In genomic region chr6:134161040-134161439, GRCm38 (mm10) we compare ENCODE assay signal across 22 mouse cellular contexts.
DNase-seq lines count a peak whose midpoint lies in the region; ATAC-seq and TF ChIP-seq lines count a peak whose summit lies in the region.
"Had no signal": no experiment of that assay in that cellular context is flagged by ENCODE, and none has a peak within 500 bp of the region (broad histone marks: within the 10 kb centered on the region; RNA-seq: fewer than 3 reads in every experiment).

No protein-coding gene starts in this region.

- no peak overlapping the region for H3K4me2 ChIP-seq in limb, embryonic 11.5 days (ENCODE audit: low read depth, severe bottlenecking)
- H3K4me2 ChIP-seq in intestine, embryonic 16.5 days (ENCODE audit: low read depth, low read length): no peak overlapping the region
- peak overlapping the region; percentile 10; the same call in 1 of the 2 replicates for H3K4me2 ChIP-seq in limb, embryonic 15.5 days
- no peak overlapping the region for H3K4me2 ChIP-seq in stomach, embryonic 16.5 days (ENCODE audit: low read depth, low read length)
- H3K4me2 ChIP-seq: liver, embryonic 13.5 days; midbrain, embryonic 12.5 days; neural tube, embryonic 12.5 days had no signal

- H3K9ac ChIP-seq in limb, embryonic 11.5 days (ENCODE audit: low read length): no peak overlapping the region
- H3K9ac ChIP-seq in intestine, embryonic 16.5 days (ENCODE audit: low read depth, low read length): no peak overlapping the region
- no peak overlapping the region for H3K9ac ChIP-seq in limb, embryonic 15.5 days
- H3K9ac ChIP-seq in stomach, embryonic 16.5 days (ENCODE audit: low read length): no peak overlapping the region
- H3K9ac ChIP-seq: liver, embryonic 13.5 days; midbrain, embryonic 12.5 days; neural tube, embryonic 12.5 days had no signal

- no peak overlapping the region for H3K27ac ChIP-seq in limb, embryonic 11.5 days (replicated peaks; ENCODE audit: low read depth, low read length)
- H3K27ac ChIP-seq in limb, embryonic 10.5 days: no peak overlapping the region
- H3K27ac ChIP-seq in intestine, embryonic 16.5 days (ENCODE audit: low read length): no peak overlapping the region
- 0 out of 2 replicates have a peak overlapping the region, but pooled peaks have one; percentile 27 for H3K27ac ChIP-seq in limb, embryonic 15.5 days
- H3K27ac ChIP-seq in stomach, embryonic 16.5 days (ENCODE audit: low read length): no peak overlapping the region
- no peak overlapping the region for H3K27ac ChIP-seq in thymus, adult 2 months (ENCODE audit: control insufficient read depth, insufficient read depth, low read length)
- H3K27ac ChIP-seq: liver, embryonic 13.5 days; midbrain, embryonic 12.5 days; neural tube, embryonic 12.5 days had no signal

- no peaks in the 10 kb centered on the region for H3K9me3 ChIP-seq in limb, embryonic 11.5 days (ENCODE audit: control insufficient read depth, low read length)
- no peaks in the 10 kb centered on the region for H3K9me3 ChIP-seq in limb, embryonic 10.5 days (replicated peaks)
- no peaks in the 10 kb centered on the region for H3K9me3 ChIP-seq in intestine, embryonic 16.5 days (ENCODE audit: control insufficient read depth, low read length)
- no peaks in the 10 kb centered on the region for H3K9me3 ChIP-seq in limb, embryonic 15.5 days
- no peaks in the 10 kb centered on the region for H3K9me3 ChIP-seq in stomach, embryonic 16.5 days (replicated peaks; ENCODE audit: control insufficient read depth, low read length)
- H3K9me3 ChIP-seq: liver, embryonic 13.5 days; midbrain, embryonic 12.5 days; neural tube, embryonic 12.5 days had no signal

- no peaks in the 10 kb centered on the region for H3K27me3 ChIP-seq in limb, embryonic 11.5 days (ENCODE audit: control insufficient read depth, insufficient read depth, low read length)
- no peaks in the 10 kb centered on the region for H3K27me3 ChIP-seq in limb, embryonic 10.5 days (ENCODE audit: low read depth, poor library complexity, severe bottlenecking)
- no peaks in the 10 kb centered on the region for H3K27me3 ChIP-seq in intestine, embryonic 16.5 days (replicated peaks; ENCODE audit: control insufficient read depth, insufficient read depth, low read length)
- no peaks in the 10 kb centered on the region for H3K27me3 ChIP-seq in limb, embryonic 15.5 days
- no peaks in the 10 kb centered on the region for H3K27me3 ChIP-seq in stomach, embryonic 16.5 days (ENCODE audit: control insufficient read depth, insufficient read depth, low read length)
- H3K27me3 ChIP-seq in thymus, adult 2 months (ENCODE audit: control insufficient read depth, insufficient read depth, low read length): no peaks in the 10 kb centered on the region
- H3K27me3 ChIP-seq: liver, embryonic 13.5 days; midbrain, embryonic 12.5 days; neural tube, embryonic 12.5 days had no signal

- peak; percentile 61; the same call in 1 of the 2 replicates for ATAC-seq in limb, embryonic 11.5 days (ENCODE audit: insufficient number of reproducible peaks, low FRiP score, low TSS enrichment, low read depth)
- ATAC-seq in intestine, embryonic 16.5 days: peak; percentile 68
- peak; percentile 45; the same call in 1 of the 2 replicates for ATAC-seq in limb, embryonic 15.5 days (ENCODE audit: insufficient number of reproducible peaks, low FRiP score, low TSS enrichment, low read depth)
- ATAC-seq in stomach, embryonic 16.5 days (ENCODE audit: insufficient read depth, low FRiP score): peak; percentile 56; the same call in 1 of the 2 replicates
- ATAC-seq: hindbrain, embryonic 16.5 days had no signal

- no peak for TF ChIP-seq CTCF in thymus, adult 2 months (IDR thresholded peaks at IDR 0.05; ENCODE audit: borderline replicate concordance, control insufficient read depth, extremely low read depth, insufficient read depth, low read length, poor library complexity)

- H3K4me3 ChIP-seq in limb, embryonic 11.5 days (ENCODE audit: low read depth, low read length): no peak overlapping the region
- no peak overlapping the region for H3K4me3 ChIP-seq in limb, embryonic 10.5 days
- H3K4me3 ChIP-seq in intestine, embryonic 16.5 days (ENCODE audit: low read length): no peak overlapping the region
- no peak overlapping the region for H3K4me3 ChIP-seq in limb, embryonic 15.5 days
- no peak overlapping the region for H3K4me3 ChIP-seq in stomach, embryonic 16.5 days (replicated peaks; ENCODE audit: low read length)
- H3K4me3 ChIP-seq in thymus, adult 2 months (ENCODE audit: control insufficient read depth, insufficient read depth, low read length): no peak overlapping the region
- H3K4me3 ChIP-seq: gastrocnemius, adult 2 months; liver, embryonic 13.5 days; midbrain, embryonic 12.5 days; neural tube, embryonic 12.5 days had no signal

- no peak for DNase-seq in limb, embryonic 11.5 days (ENCODE audit: low spot score)
- no peak for DNase-seq in limb, embryonic 10.5 days (ENCODE audit: low spot score)
- DNase-seq in thymus, postnatal 0 days (ENCODE audit: low spot score): no peak
- no peak for DNase-seq in thymus, adult 2 months
- DNase-seq: adrenal gland, postnatal 36 days; B cell, adult 2 months; cerebellum, adult 2 months; cerebellum, postnatal 36 days; gastrocnemius, adult 2 months; heart, postnatal 36 days; kidney, adult 8-10 months; kidney, postnatal 25 days; liver, embryonic 13.5 days; lung, postnatal 10 days; right cerebral cortex, postnatal 25 days; thymus, postnatal 4 days had no signal

- 57% methylated on average over 13 of the region's 13 CpGs for WGBS in limb, embryonic 11.5 days
- 74% methylated on average over 13 of the region's 13 CpGs for WGBS in limb, embryonic 10.5 days
- 60% methylated on average over 13 of the region's 13 CpGs for WGBS in intestine, embryonic 16.5 days
- WGBS in limb, embryonic 15.5 days: 35% methylated on average over 13 of the region's 13 CpGs
- WGBS in stomach, embryonic 16.5 days: 59% methylated on average over 13 of the region's 13 CpGs
- WGBS in thymus, adult 2 months: 88% methylated on average over 13 of the region's 13 CpGs

- H3K36me3 ChIP-seq in limb, embryonic 11.5 days (ENCODE audit: control insufficient read depth, insufficient read depth, low read length): no peaks in the 10 kb centered on the region
- H3K36me3 ChIP-seq in limb, embryonic 10.5 days: 0 out of 2 replicates have a peak, but pooled peaks cover 13% of the 10 kb centered on the region
- H3K36me3 ChIP-seq in intestine, embryonic 16.5 days (ENCODE audit: control insufficient read depth, insufficient read depth, low read length): no peaks in the 10 kb centered on the region
- H3K36me3 ChIP-seq in limb, embryonic 15.5 days: no peaks in the 10 kb centered on the region; the same call in 1 of the 2 replicates
- no peaks in the 10 kb centered on the region for H3K36me3 ChIP-seq in stomach, embryonic 16.5 days (ENCODE audit: control insufficient read depth, insufficient read depth, low read length)
- H3K36me3 ChIP-seq in thymus, adult 2 months (ENCODE audit: control insufficient read depth, insufficient read depth, low read length): no peaks in the 10 kb centered on the region
- H3K36me3 ChIP-seq: midbrain, embryonic 12.5 days; neural tube, embryonic 12.5 days had no signal

- TF ChIP-seq POLR2A in thymus, adult 2 months (IDR thresholded peaks at IDR 0.05; ENCODE audit: control insufficient read depth, extremely low read depth, insufficient read depth, low read length, poor library complexity): no peak

- no peaks in the 10 kb centered on the region for H3K4me1 ChIP-seq in limb, embryonic 11.5 days (ENCODE audit: control insufficient read depth, insufficient read depth, low read length)
- peaks cover 17% of the 10 kb centered on the region for H3K4me1 ChIP-seq in limb, embryonic 10.5 days
- peaks cover 34% of the 10 kb centered on the region for H3K4me1 ChIP-seq in intestine, embryonic 16.5 days (ENCODE audit: control insufficient read depth, insufficient read depth, low read length)
- H3K4me1 ChIP-seq in limb, embryonic 15.5 days: peaks cover 25% of the 10 kb centered on the region
- peaks cover 17% of the 10 kb centered on the region for H3K4me1 ChIP-seq in stomach, embryonic 16.5 days (ENCODE audit: control insufficient read depth, insufficient read depth, low read length)
- H3K4me1 ChIP-seq in thymus, adult 2 months (replicated peaks; ENCODE audit: control insufficient read depth, insufficient read depth, low read length): peaks cover 16% of the 10 kb centered on the region
